Mouse (Mus musculus) stomach, embryonic 16.5 days (tissue): Measurements from ENCODE around the gene Cend1. TPM values are rescaled to one million over a fixed set of nuclear protein-coding genes. Genes with fewer than 3 reads are reported as not detected.

Experiments used
- ATAC-seq: fragments of 200-750 bp; cut with Nextera tagmentation; 2 replicates; pipeline ENCODE4 v1.8.0; 2017; ENCODE audit warnings: moderate number of reproducible peaks, moderate TSS enrichment; ENCODE audit not compliant: insufficient read depth, low FRiP score
- H3K27ac ChIP-seq: fragments of 300-500 bp; sonication (generic); 2 replicates; pipeline ENCODE4 v1.5.1; 2014; ENCODE audit warnings: low read length
- H3K27me3 ChIP-seq: fragments of 300-500 bp; sonication (generic); 2 replicates; pipeline ENCODE4 v1.6.1; 2014; ENCODE audit warnings: low read length, control low read depth, mixed read lengths; ENCODE audit not compliant: control insufficient read depth, insufficient read depth
- H3K36me3 ChIP-seq: fragments of 300-500 bp; sonication (generic); 2 replicates; pipeline ENCODE4 v1.6.1; 2014; ENCODE audit warnings: low read length; ENCODE audit not compliant: control insufficient read depth, insufficient read depth
- H3K4me1 ChIP-seq: fragments of 300-500 bp; sonication (generic); 2 replicates; pipeline ENCODE4 v1.6.1; 2014; ENCODE audit warnings: low read length, control low read depth, mixed read lengths; ENCODE audit not compliant: control insufficient read depth, insufficient read depth
- H3K4me2 ChIP-seq: fragments of 300-500 bp; sonication (generic); 2 replicates; pipeline ENCODE4 v1.6.1; 2014; ENCODE audit warnings: low read depth, low read length, mixed read lengths
- H3K4me3 ChIP-seq: fragments of 300-500 bp; sonication (generic); replicated peaks from 2 replicates; pipeline ENCODE4 v1.5.1; 2014; ENCODE audit warnings: mild to moderate bottlenecking, low read length
- H3K9ac ChIP-seq: fragments of 300-500 bp; sonication (generic); 2 replicates; pipeline ENCODE4 v1.6.1; 2014; ENCODE audit warnings: low read length
- H3K9me3 ChIP-seq: fragments of 300-500 bp; sonication (generic); replicated peaks from 2 replicates; pipeline ENCODE4 v1.6.1; 2016; ENCODE audit warnings: low read length, control low read depth; ENCODE audit not compliant: control insufficient read depth
- WGBS: fragments of 180-500 bp; shearing (Covaris S2); extraction: QIAGEN DNeasy Blood & Tissue Kit; methylation state at CpG from one replicate; pipeline ENCODE4 v1.1.7; 2014; 5-methylcytosine and 5-hydroxymethylcytosine counted together
- polyA plus RNA-seq: library from polyadenylated mRNA; unstranded; fragments of >200 nt; fragmentation: Nextera tagmentation; extraction: Ambion mirVana; gene quantifications from 2 replicates; pipeline ENCODE4 v1.2.1, GENCODE M21; 2015

The Cend1 gene
- polyA plus RNA-seq, 1 experiment from 2014 or later: 2.6 TPM

DNA sequence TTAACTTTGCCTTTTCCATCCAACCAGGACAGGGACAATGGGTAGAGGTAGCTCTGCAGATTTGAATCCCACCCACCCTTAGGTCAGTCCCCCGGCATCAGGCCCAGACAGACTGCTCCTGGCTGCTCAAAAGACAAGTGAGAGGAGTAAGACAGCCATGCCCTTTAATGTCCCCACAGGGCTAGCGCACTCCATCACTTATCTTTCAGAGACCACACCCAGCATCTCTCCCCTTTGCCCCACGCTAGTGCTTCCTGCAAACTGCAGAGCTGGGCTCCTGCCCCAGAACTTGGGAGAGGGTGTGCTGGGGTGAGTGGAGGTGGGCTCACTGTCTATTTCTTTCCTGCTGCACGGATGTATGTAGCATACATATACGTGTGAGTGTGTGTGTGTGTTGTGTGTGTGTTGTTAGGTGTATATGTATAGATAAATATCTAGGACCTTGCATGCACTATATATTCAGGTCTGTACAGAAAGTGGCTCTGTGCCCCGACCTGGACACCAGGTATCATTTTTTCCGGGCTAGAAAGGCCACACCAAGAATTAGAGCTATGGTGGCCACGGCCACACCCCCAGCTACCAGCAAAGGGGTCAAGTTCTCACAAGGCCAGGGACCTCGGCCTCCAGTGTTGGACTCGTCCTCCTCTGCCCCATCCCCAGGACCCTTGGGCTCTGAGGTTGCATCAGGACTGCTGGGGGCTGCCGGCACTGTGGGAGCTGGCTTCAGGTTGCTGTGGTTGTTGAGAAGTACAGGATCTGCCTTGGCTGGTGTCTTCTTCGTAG is 2.2 kb downstream of the Cend1 start:
- WGBS: 80% methylated on average over 12 of the region's 12 CpGs
- no peak for ATAC-seq
- no peaks in the 10 kb centered on the region for H3K9me3 ChIP-seq
- no peak overlapping the region for H3K9ac ChIP-seq
- H3K4me1 ChIP-seq: peaks cover 9% of the 10 kb centered on the region
- H3K4me2 ChIP-seq: no peak overlapping the region
- no peak overlapping the region for H3K27ac ChIP-seq
- H3K36me3 ChIP-seq: no peaks in the 10 kb centered on the region
- H3K4me3 ChIP-seq: no peak overlapping the region
- no peaks in the 10 kb centered on the region for H3K27me3 ChIP-seq

DNA sequence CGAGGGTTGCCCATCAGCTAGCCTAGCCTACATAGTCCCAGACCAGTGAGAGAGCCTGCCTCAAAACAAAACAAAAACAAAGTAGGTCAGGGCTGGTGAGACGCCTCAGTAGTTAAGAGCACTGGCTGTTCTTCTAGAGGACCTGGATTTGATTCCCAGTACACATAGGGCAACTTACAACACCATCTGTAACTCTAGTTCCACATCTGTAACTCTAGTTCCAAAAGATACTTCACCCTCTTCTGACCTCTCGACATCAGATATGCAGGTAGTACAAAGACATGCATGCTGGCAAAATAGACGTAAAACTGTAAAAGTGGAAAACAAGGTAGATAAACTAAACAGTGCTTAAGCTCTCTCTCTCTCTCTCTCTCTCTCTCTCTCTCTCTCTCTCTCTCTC is 5.5 kb downstream of the Cend1 start:
- H3K36me3 ChIP-seq: no peaks in the 10 kb centered on the region
- H3K9me3 ChIP-seq: no peaks in the 10 kb centered on the region
- WGBS: 58% methylated on average over 4 of the region's 4 CpGs
- no peak for ATAC-seq
- no peaks in the 10 kb centered on the region for H3K27me3 ChIP-seq
- no peak overlapping the region for H3K27ac ChIP-seq
- no peak overlapping the region for H3K4me2 ChIP-seq
- no peak overlapping the region for H3K4me3 ChIP-seq
- H3K4me1 ChIP-seq: no peaks in the 10 kb centered on the region
- no peak overlapping the region for H3K9ac ChIP-seq

DNA sequence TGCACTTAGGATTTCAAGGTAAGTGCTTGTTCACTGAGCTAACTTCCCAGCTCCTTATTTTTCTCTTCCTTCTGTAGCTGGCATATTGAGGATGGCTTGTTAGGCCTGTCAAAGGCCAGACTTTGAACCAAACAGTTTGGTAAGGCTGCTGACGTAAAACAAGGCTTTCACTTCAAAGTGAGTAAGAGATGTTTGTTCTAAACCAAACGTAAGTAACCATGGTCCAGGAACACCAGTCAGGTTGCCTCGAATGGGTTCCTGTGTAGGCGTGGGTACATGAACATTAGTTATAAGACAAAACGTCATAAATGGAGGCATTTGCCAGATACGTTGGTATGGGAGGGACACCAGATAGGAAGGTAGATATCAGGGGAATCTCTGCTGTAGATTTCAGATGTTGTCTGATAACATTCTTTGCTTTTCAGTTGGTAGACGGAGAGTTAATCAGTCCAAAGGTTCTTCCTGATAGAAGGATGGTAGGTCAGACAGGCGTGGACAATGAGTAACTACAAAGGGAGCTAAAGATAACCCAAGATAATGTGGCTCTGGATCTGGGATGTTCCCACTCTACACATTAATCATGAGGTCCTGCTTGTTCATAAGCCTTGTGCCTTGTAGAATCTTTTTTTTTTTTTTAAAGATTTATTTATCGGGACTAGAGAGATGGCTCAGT is 9.1 kb downstream of the Cend1 start:
- Histone ChIP-seq H3K27me3 (no peaks in the 10 kb centered on the region), H3K9ac (no peak overlapping the region), H3K9me3 (no peaks in the 10 kb centered on the region), H3K36me3 (no peaks in the 10 kb centered on the region), H3K4me3 (no peak overlapping the region), H3K4me2 (no peak overlapping the region), H3K27ac (no peak overlapping the region), H3K4me1 (no peaks in the 10 kb centered on the region)
- WGBS: 65% methylated on average over 9 of the region's 9 CpGs
- ATAC-seq: no peak

GRCm38 (mm10) chr7:141418970-141419369 is 10.3 kb downstream of the Cend1 start:
- no peak for ATAC-seq
- Histone ChIP-seq H3K36me3 (no peaks in the 10 kb centered on the region), H3K4me3 (no peak overlapping the region), H3K4me2 (no peak overlapping the region), H3K27me3 (no peaks in the 10 kb centered on the region), H3K27ac (no peak overlapping the region), H3K9ac (no peak overlapping the region), H3K9me3 (no peaks in the 10 kb centered on the region), H3K4me1 (no peaks in the 10 kb centered on the region)
- WGBS: 59% methylated on average over 7 of the region's 7 CpGs

GRCm38 (mm10) chr7:141417731-141418681 is 11.3 kb downstream of the Cend1 start:
- WGBS: 68% methylated on average over 8 of the region's 8 CpGs
- no peak overlapping the region for H3K27ac ChIP-seq
- no peaks in the 10 kb centered on the region for H3K9me3 ChIP-seq
- H3K36me3 ChIP-seq: no peaks in the 10 kb centered on the region
- no peak overlapping the region for H3K4me2 ChIP-seq
- peaks cover 3% of the 10 kb centered on the region; the same call in 1 of the 2 replicates for H3K4me1 ChIP-seq
- H3K27me3 ChIP-seq: no peaks in the 10 kb centered on the region
- H3K9ac ChIP-seq: no peak overlapping the region
- H3K4me3 ChIP-seq: no peak overlapping the region
- no peak for ATAC-seq

DNA sequence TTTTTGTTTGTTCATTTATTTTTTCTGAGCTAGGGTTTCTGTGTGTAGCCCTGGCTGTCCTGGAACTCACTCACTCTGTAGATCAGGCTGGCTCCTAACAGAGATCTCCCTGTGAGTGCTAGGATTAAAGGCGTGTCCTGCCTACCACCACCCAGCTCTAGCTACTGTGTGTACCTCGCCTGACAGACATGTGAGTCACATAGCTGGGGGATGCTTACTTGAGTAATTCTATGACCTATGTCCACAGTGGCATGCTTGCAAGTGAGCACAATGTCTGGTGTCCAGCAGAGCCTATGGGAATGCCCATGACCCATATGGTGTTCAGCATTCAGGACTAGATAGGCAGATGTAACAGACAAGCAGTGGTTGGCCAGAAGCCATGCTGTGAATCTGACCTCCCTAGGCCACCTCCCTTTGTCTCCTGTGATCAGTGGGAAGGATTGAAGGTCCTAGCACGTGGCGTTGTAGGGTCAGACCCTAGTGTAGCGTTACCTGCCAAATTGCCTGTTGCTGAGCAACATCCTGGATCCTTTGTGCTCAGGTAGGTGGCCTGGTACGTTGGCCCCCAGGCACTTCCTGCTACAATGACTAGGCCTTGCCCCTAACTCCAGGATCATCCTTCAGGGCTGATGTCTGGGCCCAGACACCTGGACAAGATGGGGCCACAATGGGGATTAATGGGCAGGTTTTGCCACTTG is 13.0 kb downstream of the Cend1 start:
- Histone ChIP-seq H3K9ac (no peak overlapping the region), H3K4me3 (no peak overlapping the region), H3K4me1 (peaks cover 6% of the 10 kb centered on the region; the same call in 1 of the 2 replicates), H3K4me2 (no peak overlapping the region), H3K27me3 (no peaks in the 10 kb centered on the region), H3K36me3 (no peaks in the 10 kb centered on the region), H3K9me3 (no peaks in the 10 kb centered on the region), H3K27ac (no peak overlapping the region)
- no peak for ATAC-seq
- 77% methylated on average over 6 of the region's 6 CpGs for WGBS

GRCm38 (mm10) chr7:141413809-141414584 is 15.3 kb downstream of the Cend1 start, which contains the start of gene Gatd1:
Gatd1 (minus strand) TSS chr7:141414136.
- 0 out of 2 replicates have a peak, but pooled peaks cover 3% of the 10 kb centered on the region for H3K36me3 ChIP-seq
- H3K4me1 ChIP-seq: peaks cover 9% of the 10 kb centered on the region; the same call in 1 of the 2 replicates
- H3K4me2 ChIP-seq: peak within 1 kb of the TSS; percentile 97
- no peaks in the 10 kb centered on the region for H3K27me3 ChIP-seq
- H3K4me3 ChIP-seq: peak within 1 kb of the TSS; percentile 84
- H3K27ac ChIP-seq: peak within 1 kb of the TSS; percentile 90
- peak; percentile 94 for ATAC-seq
- peak within 1 kb of the TSS; percentile 95 for H3K9ac ChIP-seq
- 0% methylated on average over 56 of the region's 56 CpGs for WGBS
- no peaks in the 10 kb centered on the region for H3K9me3 ChIP-seq

DNA sequence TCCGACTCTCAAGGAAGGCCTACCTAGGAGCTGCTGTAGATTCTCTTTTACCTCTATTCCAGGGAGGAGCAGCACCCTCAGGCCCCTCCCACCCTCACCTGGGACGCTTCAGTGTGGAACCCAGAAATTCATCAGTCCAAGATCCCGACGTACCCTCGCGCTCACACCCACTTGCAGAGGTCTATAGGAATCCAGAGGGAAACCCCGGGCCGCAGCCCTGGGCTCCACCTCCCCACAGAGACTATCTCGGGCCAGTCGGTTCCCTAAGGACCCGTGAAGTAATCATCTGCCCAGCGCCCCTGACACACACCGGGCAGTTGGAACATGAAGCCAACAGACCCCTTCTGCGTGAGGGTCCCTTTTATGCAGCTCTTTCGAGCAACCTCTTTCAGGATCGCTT is 16.0 kb downstream of the Cend1 start:
- peak overlapping the region; percentile 90 for H3K27ac ChIP-seq
- H3K9me3 ChIP-seq: no peaks in the 10 kb centered on the region
- no peak for ATAC-seq
- H3K4me3 ChIP-seq: peak overlapping the region; percentile 84
- H3K27me3 ChIP-seq: no peaks in the 10 kb centered on the region
- peak overlapping the region; percentile 97 for H3K4me2 ChIP-seq
- H3K9ac ChIP-seq: peak overlapping the region; percentile 95
- H3K4me1 ChIP-seq: peaks cover 10% of the 10 kb centered on the region; the same call in 1 of the 2 replicates
- H3K36me3 ChIP-seq: 0 out of 2 replicates have a peak, but pooled peaks cover 3% of the 10 kb centered on the region
- 3% methylated on average over 16 of the region's 16 CpGs for WGBS
